22 mouse cellular contexts compared by ENCODE assay signal in genomic region chr13:30711066-30711465, GRCm38 (mm10). TPM values are rescaled to one million over a fixed set of nuclear protein-coding genes. Genes with fewer than 3 reads are reported as not detected.
DNase-seq lines count a peak whose midpoint lies in the region; ATAC-seq and TF ChIP-seq lines count a peak whose summit lies in the region.
"Had no signal": no experiment of that assay in that cellular context is flagged by ENCODE, and none has a peak within 500 bp of the region (broad histone marks: within the 10 kb centered on the region; RNA-seq: fewer than 3 reads in every experiment).

No protein-coding gene starts in this region.

- 85% methylated on average over 2 of the region's 2 CpGs for WGBS in heart, adult 2 months
- 66% methylated on average over 2 of the region's 2 CpGs for WGBS in kidney, adult 2 months
- 81% methylated on average over 2 of the region's 2 CpGs for WGBS in kidney, embryonic 16.5 days

- H3K79me2 ChIP-seq in heart, adult 2 months (replicated peaks; ENCODE audit: control insufficient read depth, insufficient read depth, low read length), result no peaks in the 10 kb centered on the region

- H3K9me3 ChIP-seq in kidney, embryonic 16.5 days (ENCODE audit: low read length), result no peaks in the 10 kb centered on the region
- H3K9me3 ChIP-seq: G1E had no signal

- TF ChIP-seq POLR2A in heart, adult 2 months (IDR thresholded peaks at IDR 0.05; ENCODE audit: insufficient read depth, low read depth, low read length), result no peak
- TF ChIP-seq POLR2A in kidney, adult 2 months (IDR thresholded peaks at IDR 0.05; ENCODE audit: low read depth, low read length), result no peak

- no peaks in the 10 kb centered on the region for H3K36me3 ChIP-seq in heart, adult 2 months (ENCODE audit: control insufficient read depth, insufficient read depth, low read length)
- no peaks in the 10 kb centered on the region for H3K36me3 ChIP-seq in kidney, adult 2 months (ENCODE audit: control insufficient read depth, insufficient read depth, low read length)
- peaks cover 6% of the 10 kb centered on the region; the same call in 1 of the 2 replicates for H3K36me3 ChIP-seq in kidney, embryonic 16.5 days (ENCODE audit: insufficient read depth, low read length)
- H3K36me3 ChIP-seq: G1E had no signal

- H3K4me1 ChIP-seq in heart, adult 2 months (ENCODE audit: control insufficient read depth, insufficient read depth, low read length), result no peaks in the 10 kb centered on the region
- peaks cover 31% of the 10 kb centered on the region for H3K4me1 ChIP-seq in kidney, adult 2 months (ENCODE audit: control insufficient read depth, insufficient read depth, low read length)
- 0 out of 2 replicates have a peak, but pooled peaks cover 4% of the 10 kb centered on the region for H3K4me1 ChIP-seq in kidney, embryonic 16.5 days (ENCODE audit: insufficient read depth, low read length)

- H3K27ac ChIP-seq in heart, adult 2 months, result no peak overlapping the region
- H3K27ac ChIP-seq in kidney, adult 2 months (ENCODE audit: insufficient read depth, low read depth, low read length), result no peak overlapping the region
- H3K27ac ChIP-seq in kidney, embryonic 16.5 days (ENCODE audit: low read length), result no peak overlapping the region

- DNase-seq in heart, adult 11 months, result peak; percentile 73
- no peak for DNase-seq in heart, adult 2 months
- peak; percentile 63 for DNase-seq in kidney, adult 2 months
- DNase-seq in kidney, postnatal 25 days, result no peak
- peak; percentile 64 for DNase-seq in kidney, adult 9 months
- DNase-seq in kidney, postnatal 36 days, result peak; percentile 16 to 39
- no peak for DNase-seq in kidney, postnatal 4 days
- DNase-seq: adrenal gland, adult 2 months; adrenal gland, adult 8-10 months; adrenal gland, postnatal 25 days; adrenal gland, postnatal 36 days; B cell, adult 2 months; cerebellum, adult 11 months; cerebellum, adult 11-12 months had no signal

- TF ChIP-seq EP300 in heart, adult 2 months (IDR thresholded peaks at IDR 0.05; ENCODE audit: insufficient read depth, low read depth, low read length), result no peak

- H3K27me3 ChIP-seq in heart, adult 2 months (ENCODE audit: control insufficient read depth, insufficient read depth, low read length), result no peaks in the 10 kb centered on the region
- no peaks in the 10 kb centered on the region for H3K27me3 ChIP-seq in kidney, adult 2 months (replicated peaks; ENCODE audit: control insufficient read depth, insufficient read depth, low read length)
- H3K27me3 ChIP-seq in kidney, embryonic 16.5 days (ENCODE audit: insufficient read depth, low read length), result no peaks in the 10 kb centered on the region
- H3K27me3 ChIP-seq: CH12.LX, Patski had no signal

- ATAC-seq in kidney, embryonic 16.5 days (ENCODE audit: low FRiP score, low TSS enrichment), result no peak
- ATAC-seq: activated CD4-positive, CD25-positive, alpha-beta regulatory T cell, adult 4 months; CD4-positive, CD25-positive, alpha-beta regulatory T cell, adult 4 months; Patski had no signal

- no peak overlapping the region for H3K4me3 ChIP-seq in heart, adult 2 months
- no peak overlapping the region for H3K4me3 ChIP-seq in kidney, adult 2 months (ENCODE audit: insufficient read depth, low read depth, low read length)
- H3K4me3 ChIP-seq in kidney, embryonic 16.5 days (ENCODE audit: low read length), result no peak overlapping the region

- no peak for TF ChIP-seq CTCF in heart, adult 2 months (IDR thresholded peaks at IDR 0.05)
- TF ChIP-seq CTCF in kidney, adult 2 months (conservative IDR thresholded peaks at IDR 0.05; ENCODE audit: insufficient read depth, insufficient read length, low read depth, low read length), result no peak

- H3K9ac ChIP-seq in heart, adult 2 months (ENCODE audit: low read depth, low read length), result no peak overlapping the region
- H3K9ac ChIP-seq in kidney, embryonic 16.5 days (replicated peaks; ENCODE audit: low read length), result no peak overlapping the region

- no peak overlapping the region for H3K4me2 ChIP-seq in kidney, embryonic 16.5 days (replicated peaks; ENCODE audit: low read depth, low read length)

- intact Hi-C loops in heart, adult 2 months (cut with DNase I), result no loop called here

RNA-seq across cellular contexts. Expression of gene Irf4, which starts 38.0 kb away (rescaled TPM):
- total RNA-seq in heart, adult 2 months (2021), result 1 to 10 TPM; 1.3 to 2.1 TPM
- 0.91 and 0.92 TPM in 2 replicates for polyA plus RNA-seq in heart, adult 2 months (2012; rRNA removed)
- 0.96 and 1.6 TPM in 2 replicates for polyA plus RNA-seq in kidney, adult 2 months (2012; rRNA removed)
- 0.15 and 0.22 TPM in 2 replicates for polyA plus RNA-seq in kidney, embryonic 16.5 days (2015; fragmentation: Nextera tagmentation; extraction: Ambion mirVana)
- total RNA-seq: MEL had no signal
- polyA plus RNA-seq: C2C12, G1E had no signal

RNA-seq across cellular contexts. Expression of gene Dusp22, which starts 51.3 kb away (rescaled TPM):
- total RNA-seq in heart, adult 2 months (2021), result 10 to 100 TPM; 18.6 to 21.2 TPM
- 14.7 and 24.0 TPM in 2 replicates for polyA plus RNA-seq in heart, adult 2 months (2012; rRNA removed)
- 22.8 and 25.2 TPM in 2 replicates for polyA plus RNA-seq in kidney, adult 2 months (2012; rRNA removed)
- polyA plus RNA-seq in kidney, embryonic 16.5 days (2015; fragmentation: Nextera tagmentation; extraction: Ambion mirVana), result 19.1 and 20.4 TPM in 2 replicates
- total RNA-seq: MEL had no signal
- polyA plus RNA-seq: G1E had no signal

Comparison
In these comparisons a context has a peak if more than half of its experiments do, and no peak if none do; other contexts are left out.
1. DNase-seq: peak in heart, adult 11 months (single experiment), kidney, adult 2 months (single experiment), kidney, adult 9 months (single experiment) and kidney, postnatal 36 days (2 of 2); none in heart, adult 2 months (0 of 2), kidney, postnatal 25 days (0 of 2) and kidney, postnatal 4 days (0 of 2).